Mouse (Mus musculus): ENCODE data around the gene Tex22. TPM values are rescaled to one million over a fixed set of nuclear protein-coding genes. Genes with fewer than 3 reads are reported as not detected.

Gene Tex22
- polyA plus RNA-seq, 1 experiment from 2014 or later, result not detected

GRCm38 (mm10) chr12:113133260-113133659 lies 59.0 kb downstream of the Tex22 start:
- H3K27me3 ChIP-seq, result no peaks in the 10 kb centered on the region
- peaks cover 3% of the 10 kb centered on the region; the same call in 1 of the 2 replicates for H3K4me1 ChIP-seq
- H3K4me3 ChIP-seq, result no peak overlapping the region
- no peak for ATAC-seq (ENCODE audit: insufficient number of reproducible peaks, insufficient read depth, low FRiP score, low TSS enrichment, low read depth)
- no peak overlapping the region for H3K9ac ChIP-seq
- no peak overlapping the region for H3K4me2 ChIP-seq
- no peak overlapping the region for H3K27ac ChIP-seq
- 89% methylated on average over 9 of the region's 9 CpGs for whole genome bisulfite sequencing
- H3K9me3 ChIP-seq, result no peaks in the 10 kb centered on the region
- H3K36me3 ChIP-seq, result peaks cover 100% of the 10 kb centered on the region

- ATAC-seq (ENCODE audit: insufficient number of reproducible peaks, insufficient read depth, low FRiP score, low TSS enrichment, low read depth), result no peak
- Histone ChIP-seq H3K36me3 (peaks cover 100% of the 10 kb centered on the region), H3K4me2 (no peak overlapping the region), H3K27me3 (no peaks in the 10 kb centered on the region), H3K27ac (no peak overlapping the region), H3K9ac (no peak overlapping the region), H3K9me3 (no peaks in the 10 kb centered on the region), H3K4me1 (peaks cover 8% of the 10 kb centered on the region), H3K4me3 (no peak overlapping the region)
- 74% methylated on average over 5 of the region's 5 CpGs for WGBS
These were observed 59.6 kb downstream of the Tex22 start for GRCm38 (mm10) chr12:113133861-113134403.

- Histone ChIP-seq H3K36me3 (peaks cover 94% of the 10 kb centered on the region), H3K27me3 (no peaks in the 10 kb centered on the region), H3K9me3 (no peaks in the 10 kb centered on the region), H3K9ac (no peak overlapping the region), H3K4me3 (no peak overlapping the region), H3K4me2 (no peak overlapping the region), H3K4me1 (peaks cover 14% of the 10 kb centered on the region), H3K27ac (no peak overlapping the region)
- 89% methylated on average over 4 of the region's 4 CpGs for WGBS
- ATAC-seq (ENCODE audit: insufficient number of reproducible peaks, insufficient read depth, low FRiP score, low TSS enrichment, low read depth), result no peak
These were observed 60.2 kb downstream of the Tex22 start for GRCm38 (mm10) chr12:113134502-113134901.

GRCm38 (mm10) chr12:113135401-113135800 lies 61.1 kb downstream of the Tex22 start:
- peaks cover 86% of the 10 kb centered on the region for H3K36me3 ChIP-seq
- no peak overlapping the region for H3K4me2 ChIP-seq
- no peak overlapping the region for H3K4me3 ChIP-seq
- H3K9me3 ChIP-seq, result no peaks in the 10 kb centered on the region
- H3K9ac ChIP-seq, result no peak overlapping the region
- ATAC-seq (ENCODE audit: insufficient number of reproducible peaks, insufficient read depth, low FRiP score, low TSS enrichment, low read depth), result no peak
- peaks cover 6% of the 10 kb centered on the region for H3K27me3 ChIP-seq
- H3K27ac ChIP-seq, result no peak overlapping the region
- H3K4me1 ChIP-seq, result peaks cover 19% of the 10 kb centered on the region
- WGBS, result 91% methylated on average over 7 of the region's 7 CpGs

GRCm38 (mm10) chr12:113136492-113137020 lies 62.3 kb downstream of the Tex22 start:
- no peak for ATAC-seq (ENCODE audit: insufficient number of reproducible peaks, insufficient read depth, low FRiP score, low TSS enrichment, low read depth)
- no peak overlapping the region for H3K9ac ChIP-seq
- peaks cover 28% of the 10 kb centered on the region for H3K4me1 ChIP-seq
- peaks cover 18% of the 10 kb centered on the region for H3K27me3 ChIP-seq
- H3K36me3 ChIP-seq, result peaks cover 74% of the 10 kb centered on the region
- H3K9me3 ChIP-seq, result no peaks in the 10 kb centered on the region
- no peak overlapping the region for H3K4me2 ChIP-seq
- 86% methylated on average over 17 of the region's 17 CpGs for WGBS
- no peak overlapping the region for H3K27ac ChIP-seq
- H3K4me3 ChIP-seq, result no peak overlapping the region

- no peak overlapping the region for H3K4me3 ChIP-seq
- no peak overlapping the region for H3K9ac ChIP-seq
- peaks cover 38% of the 10 kb centered on the region for H3K4me1 ChIP-seq
- H3K9me3 ChIP-seq, result no peaks in the 10 kb centered on the region
- H3K4me2 ChIP-seq, result no peak overlapping the region
- ATAC-seq (ENCODE audit: insufficient number of reproducible peaks, insufficient read depth, low FRiP score, low TSS enrichment, low read depth), result no peak
- peaks cover 64% of the 10 kb centered on the region for H3K36me3 ChIP-seq
- H3K27me3 ChIP-seq, result peaks cover 27% of the 10 kb centered on the region
- WGBS, result 83% methylated on average over 18 of the region's 18 CpGs
- no peak overlapping the region for H3K27ac ChIP-seq
These were observed 63.2 kb downstream of the Tex22 start for GRCm38 (mm10) chr12:113137260-113138213.

GRCm38 (mm10) chr12:113138291-113138690 lies 64.0 kb downstream of the Tex22 start:
- Histone ChIP-seq H3K27ac (no peak overlapping the region), H3K4me1 (peaks cover 44% of the 10 kb centered on the region), H3K9me3 (no peaks in the 10 kb centered on the region), H3K27me3 (peaks cover 35% of the 10 kb centered on the region), H3K9ac (no peak overlapping the region), H3K4me3 (no peak overlapping the region), H3K36me3 (peaks cover 57% of the 10 kb centered on the region), H3K4me2 (no peak overlapping the region)
- WGBS, result 70% methylated on average over 6 of the region's 6 CpGs
- no peak for ATAC-seq (ENCODE audit: insufficient number of reproducible peaks, insufficient read depth, low FRiP score, low TSS enrichment, low read depth)

Small RNA genes lying within 50 kb of the gene (microRNA-seq; reads per million reads assigned to microRNA genes)
- not detected for gene Gm44471

Other genes starting within 250 kb of the Tex22 start
- gene Cdca4, start 245.1 kb upstream of the Tex22 start, polyA plus RNA-seq (2015; fragmentation: Nextera tagmentation; extraction: Ambion mirVana), result 139 and 147 TPM in 2 replicates
- 0.17 TPM in 1 of 2 replicates, not detected in the other for gene Gpr132, start 206.3 kb upstream of the Tex22 start, polyA plus RNA-seq (2015; fragmentation: Nextera tagmentation; extraction: Ambion mirVana)
- 7.4 and 11.5 TPM in 2 replicates for gene Jag2, start 144.7 kb upstream of the Tex22 start, polyA plus RNA-seq (2015; fragmentation: Nextera tagmentation; extraction: Ambion mirVana)
- gene Nudt14, start 132.4 kb upstream of the Tex22 start, polyA plus RNA-seq (2015; fragmentation: Nextera tagmentation; extraction: Ambion mirVana), result 83.4 and 103 TPM in 2 replicates
- gene Btbd6, start 98.0 kb upstream of the Tex22 start, polyA plus RNA-seq (2015; fragmentation: Nextera tagmentation; extraction: Ambion mirVana), result 29.3 and 29.5 TPM in 2 replicates
- 74.9 and 80.1 TPM in 2 replicates for gene Brf1, start 73.8 kb upstream of the Tex22 start, polyA plus RNA-seq (2015; fragmentation: Nextera tagmentation; extraction: Ambion mirVana)
- 13.3 and 14.2 TPM in 2 replicates for gene Pacs2, start 60.0 kb upstream of the Tex22 start, polyA plus RNA-seq (2015; fragmentation: Nextera tagmentation; extraction: Ambion mirVana)
- 18.5 and 18.6 TPM in 2 replicates for gene Mta1, start 23.8 kb downstream of the Tex22 start, polyA plus RNA-seq (2015; fragmentation: Nextera tagmentation; extraction: Ambion mirVana)
- gene Crip2, start 65.7 kb downstream of the Tex22 start, polyA plus RNA-seq (2015; fragmentation: Nextera tagmentation; extraction: Ambion mirVana), result 63.4 and 72.3 TPM in 2 replicates
- 224 and 230 TPM in 2 replicates for gene Crip1, start 71.8 kb downstream of the Tex22 start, polyA plus RNA-seq (2015; fragmentation: Nextera tagmentation; extraction: Ambion mirVana)
- 32.0 and 33.9 TPM in 2 replicates for gene Tedc1, start 81.9 kb downstream of the Tex22 start, polyA plus RNA-seq (2015; fragmentation: Nextera tagmentation; extraction: Ambion mirVana)
- gene Tmem121, start 111.4 kb downstream of the Tex22 start, polyA plus RNA-seq (2015; fragmentation: Nextera tagmentation; extraction: Ambion mirVana), result 16.6 and 18.0 TPM in 2 replicates